Mouse (Mus musculus) bone marrow, adult 2 months (tissue): Measurements from ENCODE around the gene Pagr1a.

Experiments used
- CTCF ChIP-seq: fragments of 200-500 bp; IDR thresholded peaks from 2 replicates; pipeline ENCODE4 v1.5.1; 2011; ENCODE audit warnings: low read length, control low read depth; ENCODE audit not compliant: control insufficient read depth, insufficient read depth
- POLR2A ChIP-seq: fragments of 200-500 bp; IDR thresholded peaks from 2 replicates; pipeline ENCODE4 v1.6.1; 2011; ENCODE audit warnings: low read depth, mild to moderate bottlenecking, control low read depth, low read length, borderline replicate concordance; ENCODE audit not compliant: control insufficient read depth

DNA sequence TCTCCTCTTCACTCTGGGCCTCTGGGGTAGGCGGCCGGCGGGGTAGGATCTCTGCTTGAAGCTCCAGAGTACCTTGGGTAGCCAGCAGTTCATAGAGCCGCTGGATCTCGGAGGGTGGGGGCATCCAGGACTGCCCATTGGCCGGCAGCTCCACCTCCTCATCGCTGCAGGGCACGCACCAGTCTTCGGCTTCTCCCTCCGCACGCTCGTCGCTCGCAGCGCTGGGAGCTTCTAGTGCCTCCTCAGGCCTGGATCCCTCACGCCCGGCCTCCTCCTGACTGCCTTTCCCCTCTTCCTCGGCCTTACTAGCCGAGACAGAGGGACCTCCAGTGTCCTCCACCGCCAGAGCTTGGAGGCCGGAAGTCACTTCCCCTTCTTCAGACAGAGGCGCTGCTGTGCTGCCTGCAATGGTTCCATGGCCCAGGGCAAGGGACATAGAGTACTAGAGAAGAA, 640 bp downstream of the Pagr1a start:
- TF ChIP-seq POLR2A (peak; percentile 82; the same call in 1 of the 2 replicates), CTCF (no peak)
